Mouse (Mus musculus) cerebellum, adult 2 months (tissue): ENCODE results near the gene Slc5a11.

ENCODE experiments used
- CTCF ChIP-seq: fragments of 200-500 bp; IDR thresholded peaks from 2 replicates; pipeline ENCODE4 v1.5.1; 2011; ENCODE audit warnings: low read depth, mild to moderate bottlenecking, control low read depth, low read length, moderate library complexity, borderline replicate concordance; ENCODE audit not compliant: insufficient read depth
- POLR2A ChIP-seq: fragments of 200-500 bp; IDR thresholded peaks from 2 replicates; pipeline ENCODE4 v1.6.1; 2011; ENCODE audit warnings: low read length, control low read depth, borderline replicate concordance; ENCODE audit not compliant: insufficient read depth

DNA sequence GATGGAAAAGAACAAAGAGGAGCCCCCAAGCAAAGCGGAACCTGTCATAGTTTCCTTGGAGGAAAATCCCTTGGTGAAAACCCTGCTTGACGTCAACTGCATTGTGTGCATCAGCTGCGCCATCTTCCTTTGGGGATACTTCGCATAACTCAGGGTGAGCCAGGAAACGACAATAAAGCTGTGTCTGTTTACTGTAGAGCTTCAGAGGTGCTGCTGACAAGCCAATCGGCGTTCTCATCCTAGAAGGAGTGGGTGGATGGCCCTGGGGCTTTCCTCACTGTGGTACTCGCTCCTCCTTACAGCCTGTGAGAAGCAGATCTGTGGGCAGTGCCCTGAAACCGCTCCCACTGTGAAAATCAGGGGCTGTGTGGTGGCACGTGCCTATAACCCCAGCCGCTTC lies 58.5 kb downstream of the Slc5a11 start:
- no peak for TF ChIP-seq CTCF
- no peak for TF ChIP-seq POLR2A
